Mouse (Mus musculus) cerebral cortex, adult 2 months (tissue): ENCODE results near the gene Chrna9.

Experiments
- WGBS: fragments of 180-500 bp; shearing (Covaris S2); methylation state at CpG from one replicate; pipeline ENCODE4 v1.1.7; 2018; 5-methylcytosine and 5-hydroxymethylcytosine counted together

Gene Chrna9

DNA sequence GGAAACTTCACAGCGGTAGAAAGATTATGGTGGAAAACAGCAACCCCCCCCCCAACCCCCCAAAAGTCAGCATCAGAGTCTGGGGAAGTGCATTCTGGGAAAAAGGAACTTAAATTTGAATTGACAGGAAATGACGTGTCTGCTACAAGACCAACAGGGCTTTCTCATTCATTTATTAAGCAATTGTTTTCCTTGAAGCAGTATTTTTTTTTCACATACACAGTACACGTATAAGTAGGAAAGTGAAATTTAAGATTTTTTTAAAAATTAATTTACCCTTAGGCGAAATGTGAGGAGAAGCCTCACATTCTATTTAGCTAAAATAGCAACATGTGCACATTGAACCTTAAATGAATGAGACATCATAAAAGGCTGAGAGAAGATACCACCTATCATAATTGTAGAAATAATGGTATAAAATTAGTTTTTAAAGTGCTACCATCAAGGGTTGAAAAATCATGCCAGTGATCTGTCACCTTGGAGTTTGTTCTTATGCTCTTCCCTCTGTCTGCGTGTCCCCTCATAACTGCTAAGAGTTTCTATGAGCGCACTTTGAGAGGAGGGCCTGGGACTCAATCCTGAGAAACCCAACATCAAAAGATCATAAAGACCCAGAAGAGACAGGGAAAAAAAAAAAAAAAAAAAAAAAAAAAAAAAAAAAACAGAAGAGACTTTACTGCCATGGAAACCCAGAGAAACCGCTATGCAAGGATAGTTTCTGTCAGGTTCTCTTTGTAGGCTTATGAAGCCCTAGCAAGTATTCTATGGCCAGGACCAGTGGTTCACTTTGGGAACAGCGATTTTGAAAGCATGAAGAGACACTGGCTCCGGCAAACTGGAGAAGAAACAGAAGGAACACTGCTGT, 21.7 kb downstream of the Chrna9 start:
- WGBS: 78% methylated on average over 9 of the region's 9 CpGs

DNA sequence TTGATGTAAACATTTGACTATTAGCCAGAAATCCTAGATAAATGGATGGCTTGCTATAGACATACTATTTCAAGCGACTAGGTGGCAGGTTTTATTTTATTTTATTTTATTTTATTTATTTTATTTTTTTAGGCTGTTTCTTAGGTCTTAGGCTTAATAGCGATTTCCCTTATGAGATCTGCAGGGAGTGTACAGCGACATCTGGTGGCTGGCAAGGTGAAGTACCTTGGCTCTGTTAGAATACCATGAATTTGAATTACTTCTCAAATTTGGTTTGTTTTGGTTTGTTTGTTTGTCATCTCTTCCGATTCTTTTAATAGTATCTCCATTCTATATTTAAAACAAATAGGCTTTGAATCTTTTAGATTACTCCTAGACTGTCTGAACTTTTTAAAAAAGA, 23.9 kb downstream of the Chrna9 start:
- 2% methylated on average over 4 of the region's 4 CpGs for WGBS

DNA sequence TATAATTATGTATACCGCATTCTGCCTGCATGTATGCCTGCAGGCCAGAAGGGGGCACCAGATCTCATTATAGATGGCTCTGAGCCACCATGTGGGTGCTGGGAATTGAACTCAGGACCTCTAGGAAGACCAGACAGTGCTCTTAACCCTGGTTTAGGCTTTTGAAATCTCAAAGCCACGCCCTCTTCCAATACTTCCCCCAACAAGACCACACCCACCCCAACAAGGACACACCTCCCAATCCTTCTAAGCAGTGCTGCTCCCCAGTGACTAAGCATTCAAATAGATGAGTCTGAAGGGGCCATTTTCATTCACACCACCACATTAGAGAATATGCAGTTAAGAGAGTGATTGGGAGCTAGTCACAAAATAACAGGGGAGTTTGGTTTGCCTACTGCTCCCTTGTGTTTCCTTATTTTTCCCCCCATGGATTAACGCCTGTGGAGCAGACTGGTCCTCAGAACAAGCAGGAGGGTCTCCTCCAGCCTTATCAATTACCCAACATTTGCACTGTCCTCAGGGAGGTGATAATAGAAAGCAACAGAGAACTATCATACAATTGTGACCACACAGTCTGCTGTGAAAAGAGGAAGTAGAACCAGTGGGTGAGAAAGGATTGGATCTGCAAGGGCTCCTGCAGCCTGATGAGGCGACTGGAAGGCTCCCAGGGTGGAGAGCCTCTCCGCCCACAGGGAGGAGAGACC, 25.3 kb downstream of the Chrna9 start:
- 85% methylated on average over 5 of the region's 5 CpGs for WGBS

DNA sequence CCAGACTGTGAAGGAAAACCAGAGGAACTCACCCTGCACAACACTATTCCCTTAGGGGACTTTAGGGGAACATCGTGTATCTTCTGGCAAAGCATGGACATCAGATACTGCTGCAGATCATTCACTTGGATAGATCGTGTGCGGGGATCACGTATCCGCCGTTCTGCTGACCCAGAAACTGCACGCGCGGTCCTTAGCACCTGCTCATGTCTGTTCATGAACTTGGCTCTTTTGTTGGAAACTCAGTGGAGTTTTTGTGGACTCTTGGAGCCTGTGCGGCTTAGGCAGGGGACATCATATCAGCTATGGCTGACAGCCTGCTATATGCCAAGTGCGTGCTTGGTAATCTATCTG, 25.9 kb downstream of the Chrna9 start:
- WGBS: 92% methylated on average over 11 of the region's 11 CpGs

DNA sequence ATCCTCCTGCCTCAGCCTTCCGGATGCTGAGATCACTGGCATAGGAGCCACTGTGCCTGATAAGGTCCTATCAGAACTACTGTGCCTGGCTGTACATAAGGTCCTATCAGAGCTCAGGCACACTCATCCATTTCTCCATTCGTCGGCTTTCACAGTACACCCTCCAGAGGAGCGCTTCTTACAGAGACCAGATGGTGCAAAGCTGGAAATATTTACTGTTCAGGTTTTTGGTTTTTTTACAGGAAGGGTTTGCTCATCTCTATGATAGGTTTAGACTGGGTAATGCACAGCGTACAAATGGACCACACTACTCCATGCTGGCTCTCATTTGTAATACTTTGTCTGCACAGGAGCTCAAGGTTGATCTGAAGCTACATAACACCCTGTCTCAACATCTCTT, 28.6 kb downstream of the Chrna9 start:
- 68% methylated on average over 5 of the region's 5 CpGs for WGBS

DNA sequence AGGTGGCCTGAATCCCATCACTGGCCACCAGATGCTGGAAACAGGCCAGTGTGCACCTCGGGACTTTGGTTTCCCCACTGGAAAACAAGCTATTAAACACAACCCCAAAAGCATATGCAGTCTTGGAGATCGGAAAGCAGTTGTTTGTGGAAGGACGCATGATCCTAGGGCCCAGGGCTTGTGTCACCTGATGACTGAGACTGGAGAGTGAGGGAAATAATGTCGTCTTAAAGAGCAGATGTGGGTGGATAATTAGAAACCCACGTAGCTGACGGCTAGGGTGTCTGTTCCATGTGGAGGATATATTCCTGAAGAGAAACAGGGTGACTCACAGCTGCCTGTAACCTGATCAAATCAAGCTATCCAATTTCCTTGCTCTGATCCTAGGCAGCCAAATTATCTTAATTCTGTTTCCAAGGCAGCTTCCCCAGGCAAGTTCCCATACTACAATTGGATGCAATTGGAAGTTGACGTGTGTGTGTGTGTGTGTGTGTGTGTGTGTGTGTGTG, 31.1 kb downstream of the Chrna9 start:
- 40% methylated on average over 7 of the region's 7 CpGs for WGBS

DNA sequence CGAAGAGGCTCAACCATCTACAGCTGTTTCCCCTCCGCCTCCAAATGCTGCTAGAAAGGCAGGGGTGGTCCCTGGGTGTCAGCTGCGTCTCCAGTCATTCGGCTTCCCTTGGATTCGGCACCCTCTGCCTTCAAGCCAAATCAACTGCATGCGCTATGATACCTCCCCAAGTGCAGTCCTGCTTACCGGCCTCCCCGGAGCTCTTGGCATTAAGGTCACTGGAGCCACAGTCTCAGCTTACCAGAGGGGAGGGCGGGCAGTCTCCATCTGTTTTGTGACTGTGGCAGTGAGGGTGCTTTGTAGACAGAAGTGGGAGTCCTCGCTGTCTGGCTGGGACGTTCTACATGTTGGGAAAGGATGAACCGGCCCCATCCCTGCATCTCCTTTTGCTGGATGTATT, 32.4 kb downstream of the Chrna9 start:
- 78% methylated on average over 12 of the region's 12 CpGs for WGBS

DNA sequence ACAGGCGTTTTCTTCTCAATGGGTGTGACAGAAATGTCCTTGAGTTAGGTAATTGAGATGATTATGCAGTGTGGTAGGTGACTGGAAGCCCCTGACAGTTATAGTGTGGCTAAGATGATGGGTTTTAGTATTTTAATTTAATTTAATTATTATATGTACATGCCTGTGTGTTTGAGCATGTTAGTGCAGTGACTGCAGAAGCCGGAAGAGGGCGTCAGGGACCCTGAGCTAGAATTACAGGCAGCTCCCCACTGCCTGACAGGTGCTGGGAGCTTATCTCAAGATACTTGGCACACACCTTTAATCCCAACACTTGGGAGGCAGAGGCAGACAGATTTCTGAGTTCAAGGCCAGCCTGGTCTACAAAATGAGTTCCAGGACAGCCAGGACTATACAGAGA, 33.3 kb downstream of the Chrna9 start:
- WGBS: 95% methylated on average over 3 of the region's 3 CpGs

DNA sequence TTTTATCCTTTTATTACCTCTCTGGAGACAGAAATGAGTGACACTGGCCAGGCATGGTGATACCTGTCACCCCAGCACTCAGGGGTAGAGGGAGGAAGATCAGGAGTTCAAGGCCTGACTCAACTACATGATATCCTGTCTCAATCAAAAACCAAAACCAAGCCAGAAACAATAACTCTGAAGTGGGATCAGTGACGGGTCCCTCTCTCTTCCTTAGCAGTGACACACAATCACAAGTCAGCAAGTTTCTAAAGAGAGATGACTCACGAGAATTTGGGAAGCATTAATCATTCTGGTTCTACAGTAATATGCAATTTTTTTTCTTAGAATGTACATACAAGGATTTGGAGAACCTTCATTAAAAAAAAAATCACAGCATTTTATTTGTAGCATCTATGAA, 38.5 kb downstream of the Chrna9 start:
- WGBS: 71% methylated on average over 2 of the region's 2 CpGs

DNA sequence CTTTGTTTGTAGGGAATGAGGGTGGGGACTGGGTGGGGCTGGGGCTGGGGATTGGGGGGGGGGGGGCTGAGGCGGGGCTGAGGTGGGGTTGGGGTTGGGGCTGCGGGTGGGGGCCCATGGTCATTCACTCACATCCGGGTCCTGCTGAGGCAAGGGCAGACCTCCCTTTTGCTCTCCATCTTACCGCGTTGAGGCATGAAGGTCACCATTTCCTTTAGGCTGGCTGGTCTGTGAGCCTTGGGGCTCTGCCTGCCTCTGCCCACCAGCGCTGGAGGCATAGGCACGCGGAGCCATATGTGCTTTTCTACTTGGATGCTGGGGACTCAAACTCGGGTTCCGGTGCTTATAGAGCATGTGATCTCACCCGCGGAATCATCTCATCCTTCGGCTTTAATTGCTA, 41.0 kb downstream of the Chrna9 start:
- 89% methylated on average over 13 of the region's 13 CpGs for WGBS

DNA sequence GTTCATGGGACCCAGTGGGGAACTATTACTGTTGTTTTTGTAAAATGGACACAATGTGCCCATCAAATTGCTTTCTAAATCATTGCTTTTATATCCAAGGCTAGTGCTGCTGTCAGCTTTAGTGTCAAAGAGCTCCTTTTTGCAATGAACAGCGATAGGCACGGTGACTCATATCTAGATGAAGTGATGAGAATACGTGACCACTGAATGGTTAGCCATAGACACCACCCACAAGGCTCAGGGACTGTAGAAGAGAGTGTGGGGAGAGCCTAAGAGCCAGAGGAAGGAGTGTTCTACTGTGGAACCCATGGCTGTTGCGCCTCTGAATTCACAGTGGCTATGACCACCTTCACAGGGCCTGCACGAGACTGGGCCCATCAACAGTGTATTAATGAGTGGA, 51.7 kb downstream of the Chrna9 start:
- 84% methylated on average over 5 of the region's 5 CpGs for WGBS

DNA sequence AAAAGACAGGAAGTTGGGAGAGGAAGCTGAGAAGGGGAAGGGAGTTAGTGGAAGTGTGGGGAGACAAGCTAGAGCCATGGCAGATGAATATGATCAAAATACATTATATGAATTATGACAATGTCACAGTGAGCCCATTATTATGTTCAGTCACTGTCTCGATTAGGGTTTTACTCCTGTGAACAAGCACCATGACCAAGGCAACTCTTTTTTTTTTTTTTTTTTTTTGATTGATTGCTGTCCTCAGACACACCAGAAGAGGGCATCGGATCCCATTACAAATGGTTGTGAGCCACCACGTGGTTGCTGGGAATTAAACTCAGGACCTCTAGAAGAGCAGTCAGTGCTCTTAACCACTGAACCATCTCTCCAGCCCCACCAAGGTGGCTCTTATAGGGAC, 52.3 kb downstream of the Chrna9 start:
- WGBS: 75% methylated on average over 3 of the region's 3 CpGs

DNA sequence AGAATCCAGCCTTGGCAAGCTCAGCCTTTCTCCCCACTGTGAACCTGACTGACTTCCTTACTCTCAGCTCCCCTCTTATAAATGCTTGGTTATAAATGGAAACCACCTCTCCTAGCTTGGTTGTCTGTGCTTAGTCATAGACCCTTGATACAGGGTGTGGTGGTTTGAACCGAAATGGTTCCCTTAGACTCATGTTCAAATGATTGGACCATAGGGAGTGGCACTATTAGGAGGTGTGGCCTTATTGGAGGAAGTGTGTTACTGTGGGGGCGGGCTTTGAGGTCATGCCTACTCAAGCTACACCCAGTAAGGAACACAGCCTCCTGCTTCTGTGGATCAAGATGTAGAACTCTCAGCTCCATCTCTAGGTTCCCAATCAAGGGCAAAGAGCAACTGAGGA, 56.5 kb downstream of the Chrna9 start:
- 73% methylated on average over 2 of the region's 2 CpGs for WGBS

DNA sequence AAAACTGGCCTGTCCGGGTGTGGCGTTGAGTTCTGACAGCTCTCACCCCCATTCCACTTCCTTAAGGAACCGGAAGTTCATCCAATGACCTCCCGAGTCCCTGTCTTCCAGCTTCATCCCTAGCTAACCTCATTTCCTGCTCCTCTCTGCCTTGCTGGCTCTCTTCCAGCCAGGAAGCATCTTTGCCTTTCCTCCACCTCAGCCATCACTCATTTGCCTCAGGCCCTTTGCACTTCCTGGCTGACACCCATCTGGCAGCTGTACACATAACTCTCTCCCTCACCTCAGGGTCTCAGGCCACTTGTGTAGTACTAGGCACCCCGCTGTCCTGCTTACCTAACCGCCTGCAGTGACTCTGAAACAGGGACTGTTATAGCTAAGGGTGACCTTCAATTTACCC, 59.9 kb downstream of the Chrna9 start:
- 84% methylated on average over 6 of the region's 6 CpGs for WGBS

DNA sequence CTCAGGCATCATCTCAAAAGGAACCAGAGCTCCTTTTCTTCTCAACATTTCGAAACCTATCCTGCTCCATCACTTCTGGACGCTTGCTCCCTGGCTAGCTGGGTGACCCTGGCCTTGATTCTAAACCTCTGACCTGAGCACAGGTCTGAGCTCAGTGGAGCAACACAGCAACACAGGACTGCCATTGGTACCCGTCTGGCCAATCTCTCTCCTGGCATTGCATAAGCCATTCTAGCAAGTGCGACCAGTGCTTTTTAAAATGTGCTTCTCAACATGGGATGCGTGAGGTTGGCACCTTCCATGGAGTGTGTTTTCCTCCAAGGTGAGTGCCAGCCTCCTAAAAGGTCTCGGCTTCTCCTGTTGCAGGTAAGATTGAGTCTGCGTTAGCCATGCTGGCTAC, 64.4 kb downstream of the Chrna9 start:
- WGBS: 86% methylated on average over 7 of the region's 7 CpGs

DNA sequence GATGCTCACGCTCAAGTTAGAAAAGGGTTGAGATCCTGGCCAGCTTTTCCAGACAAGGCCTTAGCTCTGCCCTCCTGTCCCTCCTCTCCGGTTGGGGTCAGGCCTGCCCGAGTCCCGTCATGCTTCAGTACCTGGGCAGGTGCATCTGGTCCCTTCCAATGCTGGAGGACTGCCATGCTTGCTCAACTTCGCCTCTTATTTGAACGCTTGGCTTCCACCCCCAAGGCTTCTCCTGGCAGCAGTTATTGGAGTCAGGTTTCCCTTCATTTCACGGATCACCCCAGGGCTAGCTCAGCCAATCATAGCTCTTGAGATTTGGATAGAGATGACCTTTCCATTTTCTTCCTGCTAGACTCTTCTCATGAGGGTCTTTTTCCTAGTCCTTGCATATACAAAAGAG, 65.4 kb downstream of the Chrna9 start:
- 83% methylated on average over 7 of the region's 7 CpGs for WGBS

DNA sequence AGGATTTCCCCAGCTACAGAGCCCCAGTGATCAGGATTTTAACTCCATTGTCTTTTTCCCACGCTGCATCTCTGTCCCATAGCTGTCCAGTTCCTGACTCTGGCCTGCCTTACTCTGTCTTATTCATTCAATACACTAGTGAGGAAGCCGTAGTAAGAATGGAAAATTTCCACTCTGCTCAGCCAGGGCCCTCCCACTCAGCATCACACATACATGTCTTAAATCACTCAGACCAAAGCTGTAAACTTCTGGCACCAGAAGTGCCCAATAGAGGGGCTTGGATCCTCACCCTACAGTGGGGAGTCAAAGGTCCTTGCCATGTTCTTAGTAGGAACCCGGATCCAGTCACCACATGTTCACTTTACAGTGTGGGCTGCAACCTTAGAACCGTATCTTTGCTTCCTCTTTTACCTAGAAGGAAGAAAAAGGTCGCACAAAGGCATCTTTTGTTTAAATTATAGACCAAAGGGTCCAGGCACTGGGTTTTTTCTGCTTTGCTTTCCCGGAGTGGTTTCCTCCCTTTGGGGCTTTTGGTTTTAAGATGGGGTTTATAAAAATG, 65.9 kb downstream of the Chrna9 start:
- 71% methylated on average over 6 of the region's 6 CpGs for WGBS

DNA sequence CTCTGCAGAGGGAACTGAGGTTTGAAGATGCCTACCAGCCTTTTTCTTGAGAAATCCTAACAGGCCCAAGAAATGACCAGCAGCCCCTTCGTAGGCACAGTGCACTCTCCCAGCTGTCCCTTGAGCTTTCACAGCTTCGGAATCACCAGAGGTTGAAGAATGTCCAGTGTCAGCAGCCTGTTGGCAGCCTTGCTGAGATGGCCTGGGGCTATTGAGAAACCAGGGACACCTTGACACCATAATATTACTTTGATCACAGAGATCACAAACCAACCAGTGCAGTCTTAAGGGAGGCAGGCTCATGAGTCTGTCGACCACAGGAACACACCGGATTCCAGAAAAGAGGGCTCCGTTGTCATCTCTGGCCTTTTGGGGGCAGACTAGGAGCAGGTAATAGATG, 66.5 kb downstream of the Chrna9 start:
- WGBS: 87% methylated on average over 5 of the region's 5 CpGs

DNA sequence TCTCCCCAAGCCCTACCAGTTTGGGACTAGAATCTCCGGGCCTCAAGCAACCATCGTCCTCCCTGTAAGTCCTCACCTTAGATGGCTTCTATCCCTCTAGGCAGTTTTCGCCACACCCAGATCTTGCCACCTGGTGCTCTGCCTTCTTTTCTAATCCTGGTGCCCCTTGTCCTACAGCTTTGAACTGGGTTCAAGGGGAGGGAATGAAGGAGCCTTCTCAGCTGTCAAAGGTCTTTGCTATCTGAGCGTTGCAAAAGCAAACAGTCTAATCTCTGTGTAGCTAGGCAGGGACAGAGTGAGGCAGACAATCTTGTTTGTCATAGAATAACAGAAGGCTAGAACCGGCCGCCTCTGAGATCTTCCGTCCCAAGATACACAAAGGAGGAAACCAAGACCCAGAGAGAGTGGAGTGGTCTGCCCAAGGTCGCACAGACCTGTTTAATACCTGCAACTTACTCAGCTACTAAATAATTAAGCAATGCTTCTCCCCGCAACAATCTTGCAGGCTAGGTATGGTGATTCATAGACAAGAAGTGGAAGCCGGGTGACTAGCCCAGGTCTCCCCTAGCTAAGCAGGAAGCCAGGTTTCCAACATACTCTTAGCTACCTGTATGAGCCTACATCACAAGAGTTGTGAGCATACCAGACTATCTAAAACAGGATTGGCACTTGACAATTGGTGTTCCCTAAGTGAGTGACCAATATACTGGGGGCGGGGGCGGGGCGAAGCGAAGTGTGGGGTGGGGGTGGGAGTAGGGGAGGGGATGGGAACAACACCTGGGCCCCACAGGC, 69.6 kb downstream of the Chrna9 start, which contains the start of gene 9130230L23Rik:
9130230L23Rik (minus strand) TSS at position 152 of the 792 bp plus-strand sequence.
- 75% methylated on average over 14 of the region's 14 CpGs for WGBS

DNA sequence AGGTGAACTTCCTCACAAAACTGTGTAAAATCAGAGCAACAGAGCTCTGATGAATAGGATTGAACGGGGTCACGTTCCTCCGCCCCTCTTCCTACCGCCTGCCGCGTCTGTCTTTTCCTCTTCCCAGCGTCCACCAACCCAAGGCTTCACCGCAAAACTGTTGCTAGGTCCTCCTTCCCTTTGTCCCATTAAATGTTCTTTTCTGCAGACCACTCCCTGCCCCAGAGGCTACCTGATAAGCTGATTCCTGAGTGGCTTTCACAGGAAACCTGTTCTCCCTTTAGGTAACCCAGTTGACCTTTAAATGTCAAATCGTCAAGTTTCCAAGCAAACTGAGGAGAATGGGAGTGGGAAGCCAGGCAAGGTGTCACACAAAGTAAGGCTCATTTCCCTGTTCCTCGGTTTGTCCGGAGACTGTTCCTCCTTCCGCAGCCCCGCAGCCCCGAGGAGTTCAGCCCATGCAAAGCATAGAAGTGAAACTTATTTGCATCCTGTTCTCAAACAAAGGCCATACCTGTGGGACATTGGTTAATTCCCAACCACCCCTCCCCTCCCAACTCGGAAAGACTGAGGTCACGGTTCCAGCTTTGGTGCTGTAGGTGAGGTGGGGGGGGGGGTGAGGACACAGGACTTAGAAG, 70.4 kb downstream of the Chrna9 start:
- WGBS: 60% methylated on average over 16 of the region's 16 CpGs

DNA sequence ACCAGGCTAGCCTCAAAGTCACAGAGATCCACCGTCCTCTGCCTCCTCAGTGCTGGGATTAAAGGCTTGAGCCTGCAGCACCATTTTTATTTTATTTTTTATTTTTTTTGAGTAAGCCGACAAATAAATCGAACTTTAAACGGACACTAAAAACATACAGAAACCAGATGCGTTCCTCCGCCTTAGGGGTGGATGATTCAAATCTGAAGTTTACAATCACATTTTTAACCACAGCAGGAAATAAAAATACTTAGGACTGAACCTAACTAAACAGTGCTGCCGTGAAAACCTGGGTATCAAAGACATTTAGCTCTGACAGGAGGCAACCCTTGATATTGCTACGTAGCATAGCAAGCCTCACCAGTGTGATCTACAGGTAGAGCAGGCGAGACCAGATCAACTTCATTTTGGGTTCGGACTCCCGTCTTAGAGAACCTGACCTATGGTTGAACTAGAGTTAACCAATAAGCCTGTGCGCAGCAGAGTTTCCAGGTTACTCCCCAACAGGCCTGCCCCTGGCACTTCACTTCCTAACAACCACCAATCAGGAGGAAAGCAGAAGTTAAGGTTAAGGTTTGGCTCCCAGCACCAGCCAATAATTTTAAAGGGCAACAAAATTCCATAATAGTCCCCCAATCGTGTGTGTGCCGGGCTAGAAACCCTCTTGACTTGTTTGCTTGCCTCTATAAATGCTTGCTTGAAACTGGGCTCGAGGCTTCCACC, 73.7 kb downstream of the Chrna9 start:
- 87% methylated on average over 15 of the region's 15 CpGs for WGBS
